Mouse (Mus musculus): ENCODE measurements around the gene Krt80. TPM values are rescaled to one million over a fixed set of nuclear protein-coding genes. Genes with fewer than 3 reads are reported as not detected.

The Krt80 gene
- polyA plus RNA-seq, 1 experiment from 2014 or later, result 0.08 TPM

GRCm38 (mm10) chr15:101364891-101365671, 4.9 kb downstream of the Krt80 start:
- no peak for ATAC-seq (ENCODE audit: low read depth)
- Histone ChIP-seq H3K4me1 (ENCODE audit: control insufficient read depth, insufficient read depth, low read length) (no peaks in the 10 kb centered on the region), H3K36me3 (ENCODE audit: control insufficient read depth, insufficient read depth, low read length) (no peaks in the 10 kb centered on the region), H3K9me3 (ENCODE audit: control insufficient read depth, low read length) (no peaks in the 10 kb centered on the region), H3K9ac (replicated peaks; ENCODE audit: low read depth, low read length) (no peak overlapping the region), H3K4me2 (ENCODE audit: low read depth, low read length) (no peak overlapping the region), H3K27me3 (ENCODE audit: control insufficient read depth, insufficient read depth, low read length) (no peaks in the 10 kb centered on the region), H3K4me3 (ENCODE audit: low read depth, low read length) (no peak overlapping the region), H3K27ac (ENCODE audit: low read depth, low read length) (no peak overlapping the region)
- WGBS, result 74% methylated on average over 7 of the region's 7 CpGs

- Histone ChIP-seq H3K4me1 (ENCODE audit: control insufficient read depth, insufficient read depth, low read length) (no peaks in the 10 kb centered on the region), H3K36me3 (ENCODE audit: control insufficient read depth, insufficient read depth, low read length) (no peaks in the 10 kb centered on the region), H3K4me2 (ENCODE audit: low read depth, low read length) (no peak overlapping the region), H3K9me3 (ENCODE audit: control insufficient read depth, low read length) (no peaks in the 10 kb centered on the region), H3K9ac (replicated peaks; ENCODE audit: low read depth, low read length) (no peak overlapping the region), H3K27me3 (ENCODE audit: control insufficient read depth, insufficient read depth, low read length) (no peaks in the 10 kb centered on the region), H3K4me3 (ENCODE audit: low read depth, low read length) (no peak overlapping the region), H3K27ac (ENCODE audit: low read depth, low read length) (no peak overlapping the region)
- ATAC-seq (ENCODE audit: low read depth), result no peak
- WGBS, result 79% methylated on average over 6 of the region's 6 CpGs
Measured at GRCm38 (mm10) chr15:101364425-101364824, 5.5 kb downstream of the Krt80 start.

DNA sequence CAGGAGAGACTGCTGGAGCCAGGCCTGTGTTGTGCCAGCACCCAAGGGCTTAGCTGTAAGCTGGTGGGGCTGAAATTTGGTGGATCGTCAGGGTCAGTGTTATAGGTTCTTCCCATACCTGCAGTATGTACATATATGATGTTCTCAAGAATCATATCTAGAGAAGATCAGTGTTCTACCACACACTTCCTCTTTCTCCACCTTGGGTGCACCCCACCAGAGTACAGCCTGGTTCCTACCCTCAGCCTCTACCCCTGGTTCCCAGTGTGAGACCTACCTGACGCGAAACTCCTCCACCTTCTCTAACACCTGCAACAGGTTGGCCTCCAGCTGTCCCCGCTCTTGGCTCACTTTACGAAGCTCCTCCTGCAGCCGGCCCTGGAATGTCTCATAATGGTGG, 6.0 kb downstream of the Krt80 start:
- H3K4me2 ChIP-seq (ENCODE audit: low read depth, low read length), result no peak overlapping the region
- 92% methylated on average over 6 of the region's 6 CpGs for WGBS
- no peaks in the 10 kb centered on the region for H3K4me1 ChIP-seq (ENCODE audit: control insufficient read depth, insufficient read depth, low read length)
- no peaks in the 10 kb centered on the region for H3K9me3 ChIP-seq (ENCODE audit: control insufficient read depth, low read length)
- no peak for ATAC-seq (ENCODE audit: low read depth)
- no peak overlapping the region for H3K4me3 ChIP-seq (ENCODE audit: low read depth, low read length)
- no peak overlapping the region for H3K27ac ChIP-seq (ENCODE audit: low read depth, low read length)
- no peaks in the 10 kb centered on the region for H3K36me3 ChIP-seq (ENCODE audit: control insufficient read depth, insufficient read depth, low read length)
- H3K9ac ChIP-seq (replicated peaks; ENCODE audit: low read depth, low read length), result no peak overlapping the region
- H3K27me3 ChIP-seq (ENCODE audit: control insufficient read depth, insufficient read depth, low read length), result no peaks in the 10 kb centered on the region

DNA sequence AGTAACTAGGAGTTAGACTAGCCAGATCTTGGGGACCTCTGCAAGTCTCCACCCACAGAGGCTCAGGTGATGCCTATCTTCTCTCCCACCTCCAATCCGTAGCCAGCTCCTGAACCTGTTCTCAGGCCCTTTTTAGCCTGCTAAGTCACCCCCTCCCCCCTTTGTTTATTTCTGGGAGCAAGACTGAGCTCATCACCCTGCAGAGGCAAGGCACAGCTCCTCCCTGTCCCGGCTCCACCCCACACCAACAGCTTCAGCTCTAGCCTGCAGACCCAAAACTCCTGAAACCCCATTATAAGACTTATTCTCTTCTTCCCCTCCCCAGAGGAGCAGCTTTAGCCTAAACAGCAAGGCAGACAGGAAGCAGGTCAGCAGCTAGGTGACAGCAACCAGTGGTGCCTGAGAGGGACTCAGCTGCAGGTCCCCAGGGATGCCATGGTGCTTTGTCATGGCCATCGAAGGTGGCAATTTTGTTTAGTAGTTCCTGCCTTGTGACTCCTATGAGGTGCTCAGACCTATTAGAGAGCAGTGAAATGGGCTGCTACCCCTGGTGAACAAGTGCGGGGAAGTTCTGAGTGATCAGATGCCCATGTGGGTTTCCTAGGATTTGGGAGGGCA, 7.5 kb downstream of the Krt80 start:
- 65% methylated on average over 4 of the region's 4 CpGs for WGBS
- no peak for ATAC-seq (ENCODE audit: low read depth)

GRCm38 (mm10) chr15:101355382-101355786, 14.6 kb downstream of the Krt80 start:
- Histone ChIP-seq H3K27ac (ENCODE audit: low read depth, low read length) (no peak overlapping the region), H3K36me3 (ENCODE audit: control insufficient read depth, insufficient read depth, low read length) (no peaks in the 10 kb centered on the region), H3K9ac (replicated peaks; ENCODE audit: low read depth, low read length) (no peak overlapping the region), H3K27me3 (ENCODE audit: control insufficient read depth, insufficient read depth, low read length) (no peaks in the 10 kb centered on the region), H3K9me3 (ENCODE audit: control insufficient read depth, low read length) (no peaks in the 10 kb centered on the region), H3K4me2 (ENCODE audit: low read depth, low read length) (no peak overlapping the region), H3K4me3 (ENCODE audit: low read depth, low read length) (no peak overlapping the region), H3K4me1 (ENCODE audit: control insufficient read depth, insufficient read depth, low read length) (no peaks in the 10 kb centered on the region)
- WGBS, result 82% methylated on average over 4 of the region's 4 CpGs
- ATAC-seq (ENCODE audit: low read depth), result no peak

More for the DNA sequence above, 7.5 kb downstream of the Krt80 start:
- Histone ChIP-seq H3K27me3 (ENCODE audit: control insufficient read depth, insufficient read depth, low read length) (no peaks in the 10 kb centered on the region), H3K4me3 (ENCODE audit: low read depth, low read length) (no peak overlapping the region), H3K4me2 (ENCODE audit: low read depth, low read length) (no peak overlapping the region), H3K9me3 (ENCODE audit: control insufficient read depth, low read length) (no peaks in the 10 kb centered on the region), H3K36me3 (ENCODE audit: control insufficient read depth, insufficient read depth, low read length) (no peaks in the 10 kb centered on the region), H3K27ac (ENCODE audit: low read depth, low read length) (no peak overlapping the region), H3K9ac (replicated peaks; ENCODE audit: low read depth, low read length) (no peak overlapping the region), H3K4me1 (ENCODE audit: control insufficient read depth, insufficient read depth, low read length) (no peaks in the 10 kb centered on the region)

DNA sequence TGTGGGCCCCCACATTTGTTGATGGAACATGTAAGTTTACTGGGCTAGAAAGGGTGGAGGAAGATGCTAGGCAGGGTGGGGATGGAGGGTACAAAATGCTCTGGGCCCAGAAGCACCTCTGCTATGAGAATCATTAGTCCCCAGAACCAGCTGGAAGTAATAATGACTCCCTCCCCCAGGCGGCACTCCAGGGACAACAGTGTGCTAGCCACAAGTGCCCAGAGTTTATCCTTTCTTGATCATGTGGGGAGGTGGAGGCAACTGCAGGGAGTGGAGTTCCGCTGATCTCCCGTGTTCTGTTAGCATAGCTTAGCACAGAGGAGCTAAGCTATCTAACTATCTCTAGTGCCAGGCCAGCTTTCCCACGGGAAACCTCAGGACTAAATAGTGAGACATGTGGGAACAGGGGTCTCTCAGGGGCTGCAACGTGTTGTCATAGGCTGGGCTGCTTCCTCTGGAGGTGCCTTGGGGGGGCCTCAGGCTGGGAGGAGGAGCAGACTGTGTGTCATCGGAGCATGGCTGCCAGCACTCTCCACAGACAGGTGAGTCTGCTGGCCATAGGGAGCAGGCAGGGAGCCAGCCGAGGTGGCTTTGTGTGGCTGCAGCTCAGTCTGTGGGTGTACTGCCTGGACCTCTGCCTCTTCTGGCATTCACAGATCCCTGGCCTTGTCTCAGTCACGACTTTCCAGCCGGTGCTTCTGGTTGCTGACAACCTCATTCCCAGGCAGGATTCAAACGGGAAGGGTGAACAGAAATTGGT, 17.1 kb downstream of the Krt80 start:
- H3K27me3 ChIP-seq (ENCODE audit: control insufficient read depth, insufficient read depth, low read length), result no peaks in the 10 kb centered on the region
- ATAC-seq (ENCODE audit: low read depth), result no peak
- no peaks in the 10 kb centered on the region for H3K9me3 ChIP-seq (ENCODE audit: control insufficient read depth, low read length)
- 57% methylated on average over 10 of the region's 10 CpGs for WGBS
- no peaks in the 10 kb centered on the region for H3K36me3 ChIP-seq (ENCODE audit: control insufficient read depth, insufficient read depth, low read length)
- no peak overlapping the region for H3K4me2 ChIP-seq (ENCODE audit: low read depth, low read length)
- no peak overlapping the region for H3K27ac ChIP-seq (ENCODE audit: low read depth, low read length)
- H3K4me3 ChIP-seq (ENCODE audit: low read depth, low read length), result no peak overlapping the region
- H3K4me1 ChIP-seq (ENCODE audit: control insufficient read depth, insufficient read depth, low read length), result no peaks in the 10 kb centered on the region
- no peak overlapping the region for H3K9ac ChIP-seq (replicated peaks; ENCODE audit: low read depth, low read length)

- WGBS, result 76% methylated on average over 13 of the region's 13 CpGs
- no peaks in the 10 kb centered on the region for H3K27me3 ChIP-seq (ENCODE audit: control insufficient read depth, insufficient read depth, low read length)
- H3K9me3 ChIP-seq (ENCODE audit: control insufficient read depth, low read length), result no peaks in the 10 kb centered on the region
- H3K36me3 ChIP-seq (ENCODE audit: control insufficient read depth, insufficient read depth, low read length), result no peaks in the 10 kb centered on the region
- H3K4me3 ChIP-seq (ENCODE audit: low read depth, low read length), result no peak overlapping the region
- H3K27ac ChIP-seq (ENCODE audit: low read depth, low read length), result no peak overlapping the region
- ATAC-seq (ENCODE audit: low read depth), result no peak
- H3K4me2 ChIP-seq (ENCODE audit: low read depth, low read length), result no peak overlapping the region
- H3K4me1 ChIP-seq (ENCODE audit: control insufficient read depth, insufficient read depth, low read length), result no peaks in the 10 kb centered on the region
- no peak overlapping the region for H3K9ac ChIP-seq (replicated peaks; ENCODE audit: low read depth, low read length)
Measured at GRCm38 (mm10) chr15:101352047-101352446, 17.9 kb downstream of the Krt80 start.

DNA sequence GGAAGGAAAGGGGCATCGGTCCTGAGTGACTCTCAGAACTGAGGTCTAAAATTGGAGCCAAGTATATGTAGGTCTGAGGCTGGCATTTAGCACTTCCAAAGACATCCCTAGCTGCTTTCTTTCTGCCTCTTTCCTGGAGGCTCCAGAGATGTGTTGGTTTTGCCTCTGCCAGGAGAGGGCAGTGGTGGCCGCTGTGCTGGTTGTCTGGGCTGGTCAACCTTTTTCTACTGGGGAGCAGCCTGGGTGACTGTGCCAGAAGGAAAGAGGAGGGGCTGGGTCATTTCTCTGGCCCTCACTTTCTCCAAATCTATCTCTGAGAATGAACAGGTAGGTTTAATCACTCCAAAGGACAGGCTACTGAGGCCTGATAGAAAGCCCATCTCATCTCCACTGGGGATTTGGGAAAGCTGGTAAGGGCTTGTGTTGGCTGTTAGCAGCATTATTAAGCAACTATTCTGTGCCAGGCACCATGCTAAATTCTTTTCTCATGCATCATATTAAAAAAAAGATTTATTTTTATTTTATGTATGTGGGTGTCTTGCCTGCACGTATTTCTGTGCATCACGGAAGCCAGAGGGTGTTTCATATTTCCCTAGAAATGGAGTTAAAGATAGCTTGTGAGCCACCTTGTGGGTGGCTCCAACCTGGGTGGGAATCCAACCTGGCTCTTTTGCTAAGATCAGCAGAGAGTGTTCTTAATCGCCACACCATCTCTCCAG, 28.0 kb downstream of the Krt80 start:
- Histone ChIP-seq H3K9ac (replicated peaks; ENCODE audit: low read depth, low read length) (no peak overlapping the region), H3K4me1 (ENCODE audit: control insufficient read depth, insufficient read depth, low read length) (no peaks in the 10 kb centered on the region)
- ATAC-seq (ENCODE audit: low read depth), result no peak

More for the DNA sequence above, 28.0 kb downstream of the Krt80 start:
- H3K36me3 ChIP-seq (ENCODE audit: control insufficient read depth, insufficient read depth, low read length), result no peaks in the 10 kb centered on the region
- no peaks in the 10 kb centered on the region for H3K27me3 ChIP-seq (ENCODE audit: control insufficient read depth, insufficient read depth, low read length)
- H3K4me2 ChIP-seq (ENCODE audit: low read depth, low read length), result no peak overlapping the region
- 69% methylated on average over 5 of the region's 5 CpGs for WGBS
- H3K9me3 ChIP-seq (ENCODE audit: control insufficient read depth, low read length), result no peaks in the 10 kb centered on the region
- no peak overlapping the region for H3K27ac ChIP-seq (ENCODE audit: low read depth, low read length)
- H3K4me3 ChIP-seq (ENCODE audit: low read depth, low read length), result no peak overlapping the region

Data from neural tube, embryonic 14.5 days (tissue).